Mouse (Mus musculus) forebrain, postnatal 0 days (tissue): ENCODE data around the gene Dlk1. TPM values are rescaled to one million over a fixed set of nuclear protein-coding genes. Genes with fewer than 3 reads are reported as not detected.
A peak's percentile ranks its signal among the peaks of the same experiment; 100 is the strongest.
"Not testable (repeated sequence)": the region's sequence is repeated elsewhere in the genome, so short reads cannot be mapped to it uniquely, and the experiment has no call there.

Experiments used
- ATAC-seq: fragments of 200-750 bp; cut with Nextera tagmentation; 2 replicates; pipeline ENCODE4 v1.8.0; 2017; ENCODE audit warnings: mild to moderate bottlenecking, moderate library complexity
- DNase-seq: peaks from one replicate; pipeline ENCODE4 v3.0.0-alpha.2; 2015
- H3K27ac ChIP-seq: fragments of 300-500 bp; sonication (generic); 2 replicates; pipeline ENCODE4 v1.5.1; 2014; ENCODE audit warnings: low read depth, mild to moderate bottlenecking, antibody characterized with exemption, low read length, moderate library complexity, mixed read lengths
- H3K27me3 ChIP-seq: fragments of 300-500 bp; sonication (generic); 2 replicates; pipeline ENCODE4 v1.6.1; 2014; ENCODE audit warnings: mild to moderate bottlenecking, low read length, mixed read lengths; ENCODE audit not compliant: insufficient read depth
- H3K36me3 ChIP-seq: fragments of 300-500 bp; sonication (generic); 2 replicates; pipeline ENCODE4 v1.6.1; 2014; ENCODE audit warnings: mild to moderate bottlenecking, moderate library complexity; ENCODE audit not compliant: insufficient read depth
- H3K4me1 ChIP-seq: fragments of 300-500 bp; sonication (generic); 2 replicates; pipeline ENCODE4 v1.6.1; 2014; ENCODE audit warnings: antibody characterized with exemption; ENCODE audit not compliant: insufficient read depth
- H3K4me2 ChIP-seq: fragments of 300-500 bp; sonication (generic); 2 replicates; pipeline ENCODE4 v1.6.1; 2014; ENCODE audit warnings: low read depth, mild to moderate bottlenecking, moderate library complexity
- H3K4me3 ChIP-seq: fragments of 300-500 bp; sonication (generic); 2 replicates; pipeline ENCODE4 v1.5.1; 2014; ENCODE audit warnings: low read depth, low read length, mixed read lengths
- H3K9ac ChIP-seq: fragments of 300-500 bp; sonication (generic); 2 replicates; pipeline ENCODE4 v1.6.1; 2014; ENCODE audit warnings: mild to moderate bottlenecking
- H3K9me3 ChIP-seq: fragments of 300-500 bp; sonication (generic); 2 replicates; pipeline ENCODE4 v1.6.1; 2016; ENCODE audit warnings: low read length
- CTCF ChIP-seq: sonication (generic); IDR thresholded peaks from 2 replicates; pipeline ENCODE4 v1.5.1; 2016; ENCODE audit warnings: antibody characterized with exemption, control low read depth, low read depth
- WGBS: fragments of 180-500 bp; shearing (Covaris S2); extraction: QIAGEN DNeasy Blood & Tissue Kit; methylation state at CpG from one replicate; pipeline ENCODE4 v1.1.7; 2014; 5-methylcytosine and 5-hydroxymethylcytosine counted together
- polyA plus RNA-seq: library from polyadenylated mRNA; unstranded; fragments of >200 nt; fragmentation: Nextera tagmentation; extraction: Ambion mirVana; gene quantifications from 2 replicates; pipeline ENCODE4 v1.2.1, GENCODE M21; 2015
- total RNA-seq: library from RNA; depleted of rRNA; stranded (reverse); fragments of >200 nt; gene quantifications from 2 replicates; pipeline ENCODE4 v1.2.3, GENCODE M21; 2014

Gene Dlk1
- total and polyA plus RNA-seq, 2 experiments from 2014 or later, result 18.8 to 35.8 TPM

DNA sequence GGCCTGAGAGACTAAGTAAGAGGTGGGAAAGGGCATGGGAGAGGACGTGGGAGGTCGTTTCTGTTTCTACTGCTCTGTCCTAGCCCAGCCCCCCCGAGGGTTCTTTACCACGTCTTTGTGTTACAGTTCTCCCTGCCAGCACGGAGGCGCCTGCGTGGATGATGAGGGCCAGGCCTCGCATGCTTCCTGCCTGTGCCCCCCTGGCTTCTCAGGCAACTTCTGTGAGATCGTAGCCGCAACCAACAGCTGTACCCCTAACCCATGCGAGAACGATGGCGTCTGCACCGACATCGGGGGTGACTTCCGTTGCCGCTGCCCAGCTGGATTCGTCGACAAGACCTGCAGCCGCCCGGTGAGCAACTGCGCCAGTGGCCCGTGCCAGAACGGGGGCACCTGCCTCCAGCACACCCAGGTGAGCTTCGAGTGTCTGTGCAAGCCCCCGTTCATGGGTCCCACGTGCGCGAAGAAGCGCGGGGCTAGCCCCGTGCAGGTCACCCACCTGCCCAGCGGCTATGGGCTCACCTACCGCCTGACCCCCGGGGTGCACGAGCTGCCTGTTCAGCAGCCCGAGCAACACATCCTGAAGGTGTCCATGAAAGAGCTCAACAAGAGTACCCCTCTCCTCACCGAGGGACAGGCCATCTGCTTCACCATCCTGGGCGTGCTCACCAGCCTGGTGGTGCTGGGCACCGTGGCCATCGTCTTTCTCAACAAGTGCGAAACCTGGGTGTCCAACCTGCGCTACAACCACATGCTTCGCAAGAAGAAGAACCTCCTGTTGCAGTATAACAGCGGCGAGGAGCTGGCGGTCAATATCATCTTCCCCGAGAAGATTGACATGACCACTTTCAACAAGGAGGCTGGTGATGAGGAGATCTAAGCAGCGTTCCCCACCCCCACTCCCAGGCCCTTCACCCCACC, 7.1 kb downstream of the Dlk1 start:
- H3K36me3 ChIP-seq, result no peaks in the 10 kb centered on the region
- H3K4me3 ChIP-seq, result no peak overlapping the region
- H3K27me3 ChIP-seq, result peaks cover 36% of the 10 kb centered on the region
- TF ChIP-seq CTCF, result no peak
- no peaks in the 10 kb centered on the region for H3K4me1 ChIP-seq
- no peak for DNase-seq
- H3K9ac ChIP-seq, result no peak overlapping the region
- H3K4me2 ChIP-seq, result peak overlapping the region; percentile 32
- no peaks in the 10 kb centered on the region for H3K9me3 ChIP-seq
- ATAC-seq, result no peak
- 37% methylated on average over 49 of the region's 49 CpGs for WGBS
- H3K27ac ChIP-seq, result no peak overlapping the region

GRCm38 (mm10) chr12:109462594-109462993, 10.0 kb downstream of the Dlk1 start:
- Histone ChIP-seq H3K36me3 (no peaks in the 10 kb centered on the region), H3K4me2 (no peak overlapping the region), H3K9ac (no peak overlapping the region), H3K27me3 (peaks cover 20% of the 10 kb centered on the region; the same call in 1 of the 2 replicates), H3K4me3 (no peak overlapping the region), H3K4me1 (no peaks in the 10 kb centered on the region), H3K9me3 (no peaks in the 10 kb centered on the region), H3K27ac (no peak overlapping the region)
- no peak for DNase-seq
- no peak for ATAC-seq
- no peak for TF ChIP-seq CTCF
- WGBS, result 74% methylated on average over 10 of the region's 10 CpGs

DNA sequence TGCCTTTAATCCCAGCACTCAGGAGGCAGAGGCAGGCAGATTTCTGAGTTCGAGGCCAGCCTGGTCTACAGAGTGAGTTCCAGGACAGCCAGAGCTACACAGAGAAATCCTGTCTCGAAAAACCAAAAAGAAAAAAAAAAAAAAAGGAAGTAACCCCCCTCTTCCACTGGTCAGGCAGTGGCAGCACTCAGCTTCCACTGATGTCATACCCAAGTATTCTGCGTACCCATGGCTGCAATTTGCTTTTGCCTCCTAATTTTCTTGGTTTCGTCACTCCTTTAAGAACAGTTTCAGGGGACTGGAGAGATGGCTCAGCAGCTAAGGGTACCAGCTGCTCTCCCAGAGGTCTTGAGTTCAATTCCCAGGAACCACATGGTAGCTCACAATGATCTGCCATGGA, 14.8 kb downstream of the Dlk1 start:
- not testable (repeated sequence) for H3K9me3 ChIP-seq, H3K4me2 ChIP-seq, H3K9ac ChIP-seq, H3K4me3 ChIP-seq, DNase-seq, H3K36me3 ChIP-seq, H3K4me1 ChIP-seq, ATAC-seq, H3K27me3 ChIP-seq, H3K27ac ChIP-seq
- 91% methylated on average over 4 of the region's 4 CpGs for WGBS

DNA sequence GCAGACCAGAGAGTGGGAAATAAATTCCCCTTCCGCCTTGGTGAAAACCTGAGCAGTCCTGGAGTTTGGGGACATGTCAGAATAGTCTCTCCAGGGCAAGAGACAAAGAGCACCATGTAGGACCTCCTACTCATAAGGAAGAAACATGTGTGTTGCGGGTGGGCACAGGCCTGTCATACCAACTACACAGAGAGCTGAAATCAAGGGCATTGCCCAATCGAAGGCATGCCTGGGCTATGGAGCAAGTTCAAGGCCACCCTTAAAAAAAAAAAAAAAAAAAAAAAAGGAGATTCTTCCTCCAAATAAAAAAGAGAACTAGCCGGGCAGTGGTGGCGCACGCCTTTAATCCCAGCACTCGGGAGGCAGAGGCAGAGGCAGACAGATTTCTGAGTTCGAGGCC, 17.2 kb downstream of the Dlk1 start:
- no peaks in the 10 kb centered on the region for H3K4me1 ChIP-seq
- no peak for TF ChIP-seq CTCF
- ATAC-seq, result no peak
- no peaks in the 10 kb centered on the region for H3K9me3 ChIP-seq
- no peaks in the 10 kb centered on the region for H3K27me3 ChIP-seq
- WGBS, result 89% methylated on average over 8 of the region's 8 CpGs
- no peak overlapping the region for H3K4me3 ChIP-seq
- no peak for DNase-seq
- no peak overlapping the region for H3K27ac ChIP-seq
- no peak overlapping the region for H3K9ac ChIP-seq
- H3K4me2 ChIP-seq, result no peak overlapping the region
- no peaks in the 10 kb centered on the region for H3K36me3 ChIP-seq

DNA sequence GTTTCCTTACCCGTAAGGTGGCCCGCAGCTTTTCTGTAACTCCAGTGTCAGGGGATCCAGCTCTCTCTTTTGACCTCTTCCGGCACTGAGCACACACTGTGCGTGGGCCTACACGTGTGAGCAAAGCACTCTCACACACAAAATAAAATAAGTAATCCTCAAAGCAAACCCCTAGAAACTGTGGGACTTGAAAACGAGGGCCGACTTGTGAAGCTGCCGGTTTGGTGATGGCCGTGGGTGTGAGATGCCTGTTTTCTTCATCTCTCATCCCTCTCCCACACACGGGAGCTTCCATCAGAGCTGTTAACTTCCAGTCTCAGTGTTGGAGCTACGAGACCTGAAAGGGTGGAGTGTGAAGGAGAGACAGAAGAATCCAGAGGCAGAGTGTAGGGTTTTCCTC, 20.0 kb downstream of the Dlk1 start:
- DNase-seq, result no peak
- Histone ChIP-seq H3K9me3 (no peaks in the 10 kb centered on the region), H3K27me3 (no peaks in the 10 kb centered on the region), H3K9ac (no peak overlapping the region), H3K27ac (no peak overlapping the region), H3K36me3 (no peaks in the 10 kb centered on the region), H3K4me2 (no peak overlapping the region), H3K4me1 (no peaks in the 10 kb centered on the region), H3K4me3 (no peak overlapping the region)
- no peak for ATAC-seq
- no peak for TF ChIP-seq CTCF
- 89% methylated on average over 11 of the region's 11 CpGs for WGBS

DNA sequence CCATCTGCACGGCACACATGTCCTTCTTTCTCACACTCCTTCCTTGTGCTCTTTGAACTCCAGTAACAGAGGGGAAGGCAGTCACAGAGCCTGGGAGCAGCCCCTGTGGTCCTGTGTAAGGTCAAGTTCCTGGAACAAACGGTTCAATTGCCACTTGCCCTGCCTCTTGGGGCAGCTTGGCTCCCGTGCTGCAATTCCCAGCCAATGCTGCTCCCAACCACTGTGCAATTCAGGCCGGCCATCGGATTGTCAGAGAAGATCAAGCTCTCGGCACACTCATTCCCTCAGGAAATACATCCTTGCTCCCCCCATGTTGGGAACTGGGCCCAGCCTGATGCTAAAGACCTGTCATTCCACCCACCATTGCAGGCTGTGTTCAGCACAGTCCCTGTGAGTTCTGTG, 21.0 kb downstream of the Dlk1 start:
- DNase-seq (no peak), ATAC-seq (no peak)
- Histone ChIP-seq H3K9ac (no peak overlapping the region), H3K4me2 (no peak overlapping the region), H3K4me1 (no peaks in the 10 kb centered on the region), H3K36me3 (no peaks in the 10 kb centered on the region), H3K27ac (no peak overlapping the region), H3K4me3 (no peak overlapping the region), H3K9me3 (no peaks in the 10 kb centered on the region), H3K27me3 (no peaks in the 10 kb centered on the region)
- 49% methylated on average over 6 of the region's 6 CpGs for WGBS
- TF ChIP-seq CTCF, result no peak

DNA sequence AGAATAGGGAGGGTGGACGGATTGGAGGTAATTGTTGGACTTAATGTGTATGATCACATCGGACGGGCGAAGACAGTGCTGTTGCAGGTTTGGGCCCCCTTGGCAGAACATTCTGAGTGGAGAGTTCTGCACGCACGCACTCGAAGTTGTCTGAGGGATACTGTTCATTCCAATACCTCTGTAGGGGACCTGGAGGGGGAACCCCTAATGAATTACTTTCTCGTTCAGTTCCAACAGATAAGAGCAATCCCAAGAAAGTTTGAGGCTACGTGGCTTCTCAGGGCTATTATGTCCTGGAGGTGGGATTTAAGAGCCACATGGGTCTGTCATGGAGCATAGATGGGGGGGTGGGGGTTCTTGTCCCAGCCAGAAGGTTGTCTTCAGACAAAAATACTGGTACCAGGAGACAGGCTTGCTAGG, 21.6 kb downstream of the Dlk1 start:
- DNase-seq, result no peak
- no peaks in the 10 kb centered on the region for H3K36me3 ChIP-seq
- no peak for ATAC-seq
- no peak overlapping the region for H3K4me2 ChIP-seq
- H3K27me3 ChIP-seq, result no peaks in the 10 kb centered on the region
- H3K27ac ChIP-seq, result no peak overlapping the region
- WGBS, result 74% methylated on average over 9 of the region's 9 CpGs
- no peak for TF ChIP-seq CTCF
- no peak overlapping the region for H3K4me3 ChIP-seq
- H3K4me1 ChIP-seq, result no peaks in the 10 kb centered on the region
- H3K9me3 ChIP-seq, result no peaks in the 10 kb centered on the region
- H3K9ac ChIP-seq, result no peak overlapping the region
